In the genomic region with DNA sequence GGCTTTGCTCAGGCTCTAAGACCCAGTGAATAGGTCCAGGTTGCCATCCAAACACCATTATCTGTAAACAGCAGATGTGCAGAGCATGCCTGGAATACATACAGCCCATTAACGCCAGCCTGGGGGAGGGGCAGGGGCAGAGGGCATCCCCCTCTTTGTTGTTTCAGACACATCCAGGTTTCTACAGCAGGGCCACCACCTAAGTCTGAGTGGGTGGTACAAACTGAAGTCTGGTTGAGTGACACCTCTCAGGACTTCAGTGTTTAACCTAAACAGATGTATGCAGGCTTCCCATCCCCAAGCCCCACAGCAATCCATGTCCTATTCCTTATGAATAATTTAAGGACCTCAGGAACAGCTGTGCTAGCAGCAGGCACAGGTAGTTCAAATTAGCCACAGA, we compare ENCODE assay signal across 22 mouse cellular contexts.
DNase-seq lines count a peak whose midpoint lies in the region; ATAC-seq and TF ChIP-seq lines count a peak whose summit lies in the region.
"Had no signal": no experiment of that assay in that cellular context is flagged by ENCODE, and none has a peak within 500 bp of the region (broad histone marks: within the 10 kb centered on the region; RNA-seq: fewer than 3 reads in every experiment).

No protein-coding gene starts in this region.

- H3K27me3 ChIP-seq in hindbrain, embryonic 11.5 days (ENCODE audit: control insufficient read depth, insufficient read depth, low read length), result no peaks in the 10 kb centered on the region
- H3K27me3 ChIP-seq in hindbrain, postnatal 0 days (ENCODE audit: insufficient read depth, low read length), result no peaks in the 10 kb centered on the region
- H3K27me3 ChIP-seq in midbrain, embryonic 16.5 days (ENCODE audit: control insufficient read depth, insufficient read depth, low read depth, low read length), result no peaks in the 10 kb centered on the region
- H3K27me3 ChIP-seq: heart, embryonic 15.5 days had no signal

- peak; percentile 32 for DNase-seq in retina, embryonic 14.5 days (ENCODE audit: low spot score)
- no peak for DNase-seq in retina, postnatal 1 day
- DNase-seq in hindbrain, embryonic 11.5 days (ENCODE audit: low spot score), result peak; percentile 43
- DNase-seq in hindbrain, postnatal 0 days (ENCODE audit: low spot score), result no peak
- no peak for DNase-seq in layer of hippocampus, adult 18-20 months (ENCODE audit: low spot score in 2 of 2)
- no peak for DNase-seq in kidney, adult 8-10 months
- DNase-seq in ovary, postnatal 10 days (ENCODE audit: low spot score), result no peak
- DNase-seq: adrenal gland, adult 2 months; cerebellum, adult 9-10 months; gastrocnemius, postnatal 14 days; heart, adult 18-20 months; heart, postnatal 4 days; kidney, postnatal 10 days; spleen, adult 18-20 months; thymus, adult 18-20 months; thymus, postnatal 4 days had no signal

- H3K9me3 ChIP-seq in hindbrain, embryonic 11.5 days (ENCODE audit: control insufficient read depth, low read length), result no peaks in the 10 kb centered on the region
- H3K9me3 ChIP-seq in hindbrain, postnatal 0 days (ENCODE audit: low read length), result peaks cover 3% of the 10 kb centered on the region; the same call in 1 of the 2 replicates
- peaks cover 5% of the 10 kb centered on the region; the same call in 1 of the 2 replicates for H3K9me3 ChIP-seq in midbrain, embryonic 16.5 days (replicated peaks; ENCODE audit: control insufficient read depth, low read length, poor library complexity, severe bottlenecking)
- H3K9me3 ChIP-seq: heart, embryonic 15.5 days; limb, embryonic 15.5 days had no signal

- H3K9ac ChIP-seq in hindbrain, embryonic 11.5 days (ENCODE audit: low read depth, low read length), result no peak overlapping the region
- no peak overlapping the region for H3K9ac ChIP-seq in hindbrain, postnatal 0 days (replicated peaks; ENCODE audit: low read length)
- H3K9ac ChIP-seq in midbrain, embryonic 16.5 days (ENCODE audit: low read depth, low read length), result no peak overlapping the region
- H3K9ac ChIP-seq: heart, embryonic 15.5 days; limb, embryonic 15.5 days had no signal

- WGBS in hindbrain, embryonic 11.5 days, result 43% methylated on average over 1 of the region's 1 CpGs
- 57% methylated on average over 1 of the region's 1 CpGs for WGBS in hindbrain, postnatal 0 days
- 54% methylated on average over 1 of the region's 1 CpGs for WGBS in midbrain, embryonic 16.5 days

- H3K36me3 ChIP-seq in hindbrain, embryonic 11.5 days (ENCODE audit: control insufficient read depth, insufficient read depth, low read length), result no peaks in the 10 kb centered on the region
- H3K36me3 ChIP-seq in hindbrain, postnatal 0 days (ENCODE audit: insufficient read depth, low read length), result no peaks in the 10 kb centered on the region
- H3K36me3 ChIP-seq in midbrain, embryonic 16.5 days (ENCODE audit: control insufficient read depth, insufficient read depth, low read length), result no peaks in the 10 kb centered on the region
- H3K36me3 ChIP-seq: heart, embryonic 15.5 days; limb, embryonic 15.5 days had no signal

- H3K4me2 ChIP-seq in hindbrain, embryonic 11.5 days (replicated peaks; ENCODE audit: low read depth, low read length), result no peak overlapping the region
- H3K4me2 ChIP-seq in hindbrain, postnatal 0 days (ENCODE audit: low read depth, low read length), result no peak overlapping the region
- H3K4me2 ChIP-seq in midbrain, embryonic 16.5 days (ENCODE audit: low read length), result no peak overlapping the region
- H3K4me2 ChIP-seq: heart, embryonic 15.5 days; limb, embryonic 15.5 days had no signal

- H3K4me1 ChIP-seq in hindbrain, embryonic 11.5 days (replicated peaks; ENCODE audit: control insufficient read depth, insufficient read depth, low read length), result no peaks in the 10 kb centered on the region
- peaks cover 3% of the 10 kb centered on the region; the same call in 1 of the 2 replicates for H3K4me1 ChIP-seq in hindbrain, postnatal 0 days (ENCODE audit: insufficient read depth, low read length)
- peaks cover 7% of the 10 kb centered on the region for H3K4me1 ChIP-seq in midbrain, embryonic 16.5 days (ENCODE audit: control insufficient read depth, insufficient read depth, low read length)
- H3K4me1 ChIP-seq: heart, embryonic 15.5 days; limb, embryonic 15.5 days had no signal

- no peak overlapping the region for H3K4me3 ChIP-seq in hindbrain, embryonic 11.5 days (ENCODE audit: low read depth, low read length)
- H3K4me3 ChIP-seq in hindbrain, postnatal 0 days (ENCODE audit: low read length), result no peak overlapping the region
- no peak overlapping the region for H3K4me3 ChIP-seq in midbrain, embryonic 16.5 days (ENCODE audit: low read depth, low read length)
- H3K4me3 ChIP-seq: heart, embryonic 15.5 days; limb, embryonic 15.5 days had no signal

- ATAC-seq in hindbrain, embryonic 11.5 days (ENCODE audit: low FRiP score), result 0 out of 2 replicates have a peak, but pooled peaks have one; percentile 49
- ATAC-seq in hindbrain, postnatal 0 days, result peak; percentile 15; the same call in 1 of the 2 replicates
- peak; percentile 61; the same call in 1 of the 2 replicates for ATAC-seq in midbrain, embryonic 16.5 days
- ATAC-seq: forebrain, embryonic 14.5 days; intestine, postnatal 0 days; lung, postnatal 0 days had no signal

- 0 out of 2 replicates have a peak overlapping the region, but pooled peaks have one; percentile 1 for H3K27ac ChIP-seq in hindbrain, embryonic 11.5 days (ENCODE audit: low read depth, low read length)
- H3K27ac ChIP-seq in hindbrain, postnatal 0 days, result no peak overlapping the region
- no peak overlapping the region; the same call in 1 of the 2 replicates for H3K27ac ChIP-seq in midbrain, embryonic 16.5 days (ENCODE audit: low read length)
- H3K27ac ChIP-seq: heart, embryonic 15.5 days; limb, embryonic 15.5 days had no signal

- TF ChIP-seq CTCF in hindbrain, postnatal 0 days (IDR thresholded peaks at IDR 0.05; ENCODE audit: low read depth), result no peak

Comparison
In these comparisons a context has a peak if more than half of its experiments do, and no peak if none do; other contexts are left out.
1. DNase-seq: peak in retina, embryonic 14.5 days (single experiment) and hindbrain, embryonic 11.5 days (single experiment); none in retina, postnatal 1 day (single experiment), hindbrain, postnatal 0 days (single experiment), layer of hippocampus, adult 18-20 months (0 of 2), kidney, adult 8-10 months (0 of 2) and ovary, postnatal 10 days (single experiment).
2. Peak in every context shown above with its lines, with median percentiles within 50 percentile points of each other: ATAC-seq.